Mouse (Mus musculus) embryo, embryonic 10 days (tissue): Measurements from ENCODE around the gene Limk2.

Experiments used
- DNase-seq: peaks from one replicate; pipeline ENCODE4 v3.0.0-alpha.2; 2015; ENCODE audit warnings: low spot score

The Limk2 gene

GRCm38 (mm10) chr11:3408997-3409732, at the start of gene Limk2:
Limk2 (minus strand) TSS chr11:3409189.
- peak; percentile 92 for DNase-seq

- no peak for DNase-seq
These were observed 49.6 kb upstream of the Limk2 start for GRCm38 (mm10) chr11:3458428-3459104.

GRCm38 (mm10) chr11:3456354-3456753, 47.4 kb upstream of the Limk2 start:
- DNase-seq, result peak; percentile 74

- DNase-seq, result no peak
These were observed 45.5 kb upstream of the Limk2 start for GRCm38 (mm10) chr11:3454506-3454905.

DNA sequence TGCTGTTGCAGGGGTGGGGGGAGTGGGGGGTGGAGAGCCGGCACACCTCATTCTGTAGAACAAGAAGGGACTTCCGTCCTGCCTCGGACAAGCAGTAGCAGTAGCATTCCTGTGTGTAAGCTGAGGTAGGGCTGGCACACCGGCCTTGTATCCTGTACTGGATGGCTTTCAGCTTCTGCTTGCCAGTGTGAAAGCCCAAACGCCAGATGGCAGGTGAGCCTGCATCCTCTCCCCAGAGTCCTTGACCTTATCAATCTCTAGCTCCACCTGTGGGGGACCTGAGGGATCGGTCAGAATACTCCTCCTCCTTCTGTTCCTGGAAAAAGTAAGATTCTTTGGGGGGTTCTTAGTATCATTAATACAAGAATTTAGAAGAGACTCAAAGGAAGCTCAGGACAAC, 44.5 kb upstream of the Limk2 start:
- DNase-seq, result no peak

- DNase-seq, result peak; percentile 66
These were observed 43.8 kb upstream of the Limk2 start for GRCm38 (mm10) chr11:3452769-3453168.

DNA sequence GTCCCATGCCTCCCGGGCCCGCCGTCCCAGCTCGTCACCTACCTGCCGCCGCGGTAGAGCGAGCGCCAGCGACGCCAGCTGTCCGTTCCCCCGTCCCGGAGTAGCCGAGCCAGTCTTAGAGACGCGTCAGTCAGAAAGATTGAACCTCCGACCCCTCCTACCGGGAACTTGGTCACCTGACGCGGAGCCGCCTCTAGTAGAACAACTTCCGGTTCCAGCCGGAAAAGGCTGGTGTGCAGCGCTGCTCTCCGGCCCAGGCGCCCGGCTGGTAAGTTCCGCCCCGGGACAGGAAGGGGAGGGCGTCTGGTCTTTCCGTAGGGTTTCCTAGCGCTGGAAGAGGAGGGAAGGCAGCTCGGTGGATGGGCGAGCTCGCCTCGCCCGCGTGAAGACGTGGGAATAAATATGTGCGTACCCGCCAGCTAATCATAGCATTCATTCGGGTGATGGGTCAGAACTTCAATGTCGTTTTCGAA, 43.2 kb upstream of the Limk2 start, which contains the start of gene Rnf185:
Gene Rnf185 (minus strand): TSS at position 197 of the 473 bp plus-strand sequence.
- DNase-seq, result peak; percentile 97

DNA sequence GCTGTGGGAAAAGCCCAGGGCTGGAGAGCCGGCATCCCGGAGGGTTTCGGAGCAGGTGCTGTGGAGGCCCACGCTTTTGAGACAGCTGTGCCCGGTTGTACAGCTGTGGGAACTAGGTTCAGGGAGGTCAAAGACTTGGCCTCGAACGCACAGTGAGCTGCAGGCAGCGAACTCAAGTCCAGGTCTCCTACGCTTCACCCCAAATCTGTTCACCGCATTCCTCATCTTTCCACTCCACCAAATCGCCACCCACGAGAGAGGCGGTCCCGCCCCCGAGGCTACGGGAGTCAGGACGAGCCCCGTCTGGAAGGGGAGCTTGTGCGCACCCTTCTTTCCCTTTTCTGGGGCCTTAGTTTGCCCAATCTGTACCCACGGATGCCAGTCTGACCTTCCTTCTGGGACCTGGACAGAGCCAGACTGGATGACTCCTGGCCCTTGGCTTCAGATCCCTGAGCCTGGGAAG, 42.7 kb upstream of the Limk2 start:
- peak; percentile 52 for DNase-seq

GRCm38 (mm10) chr11:3444875-3445274, 35.9 kb upstream of the Limk2 start:
- DNase-seq, result no peak

- DNase-seq, result no peak
These were observed 34.1 kb upstream of the Limk2 start for GRCm38 (mm10) chr11:3443091-3443490.

- DNase-seq, result no peak
These were observed 33.7 kb upstream of the Limk2 start for GRCm38 (mm10) chr11:3442677-3443076.

- no peak for DNase-seq
These were observed 32.9 kb upstream of the Limk2 start for GRCm38 (mm10) chr11:3441696-3442443.

GRCm38 (mm10) chr11:3437621-3438020, 28.6 kb upstream of the Limk2 start:
- DNase-seq, result no peak

- no peak for DNase-seq
These were observed 24.8 kb upstream of the Limk2 start for GRCm38 (mm10) chr11:3433809-3434208.

GRCm38 (mm10) chr11:3431976-3432603, 23.1 kb upstream of the Limk2 start:
- no peak for DNase-seq

DNA sequence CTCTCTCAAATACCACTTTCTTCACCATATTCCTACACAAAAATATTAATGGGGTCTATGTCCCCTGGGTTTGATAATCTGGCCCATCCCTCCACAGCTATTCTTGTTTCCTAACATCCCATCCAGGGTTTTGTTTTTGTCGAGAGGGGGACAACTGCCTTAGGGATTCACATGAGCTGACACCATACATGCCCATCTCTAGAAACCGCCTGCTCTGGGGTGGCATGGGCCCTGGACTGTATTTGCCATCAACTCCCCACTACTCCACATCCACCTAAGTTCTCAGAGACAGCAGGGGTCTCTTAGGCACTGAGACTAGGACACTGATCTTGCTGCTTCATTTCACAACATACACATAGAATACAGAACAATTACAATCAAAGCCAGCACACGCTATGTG, 22.5 kb upstream of the Limk2 start:
- no peak for DNase-seq

- no peak for DNase-seq
These were observed 19.6 kb upstream of the Limk2 start for GRCm38 (mm10) chr11:3428632-3429031.

GRCm38 (mm10) chr11:3427697-3428230, 18.8 kb upstream of the Limk2 start:
- DNase-seq, result no peak

DNA sequence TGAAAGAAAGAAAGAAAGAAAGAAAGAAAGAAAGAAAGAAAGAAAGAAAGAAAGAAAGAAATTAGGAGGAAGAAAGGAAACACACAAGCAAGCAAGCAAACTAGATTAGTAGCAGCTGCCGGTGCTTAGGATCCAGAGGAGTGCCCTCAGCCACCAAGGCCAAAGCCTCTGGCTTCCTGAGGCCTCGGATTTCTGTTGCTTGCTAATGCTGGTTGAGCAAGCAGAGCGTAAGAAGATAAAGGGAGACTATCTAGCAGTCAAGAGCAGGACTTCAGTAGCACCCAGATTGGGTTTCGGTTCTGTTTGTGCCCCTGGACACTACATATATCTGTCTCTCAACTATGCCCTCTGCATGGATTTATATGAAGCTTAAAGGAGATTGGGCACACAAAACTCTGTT, 13.3 kb upstream of the Limk2 start:
- DNase-seq, result no peak

GRCm38 (mm10) chr11:3418741-3419140, 9.8 kb upstream of the Limk2 start:
- DNase-seq, result no peak

GRCm38 (mm10) chr11:3417795-3418194, 8.8 kb upstream of the Limk2 start:
- DNase-seq, result no peak

GRCm38 (mm10) chr11:3416399-3416798, 7.4 kb upstream of the Limk2 start:
- DNase-seq, result no peak
